Mouse (Mus musculus) liver, embryonic 15.5 days (tissue): ENCODE measurements around the gene Il9r. TPM values are rescaled to one million over a fixed set of nuclear protein-coding genes. Genes with fewer than 3 reads are reported as not detected.
"Not testable (repeated sequence)": the region's sequence is repeated elsewhere in the genome, so short reads cannot be mapped to it uniquely, and the experiment has no call there.

Experiments used
- ATAC-seq: fragments of 200-750 bp; cut with Nextera tagmentation; 2 replicates; pipeline ENCODE4 v1.8.0; 2017; ENCODE audit warnings: moderate number of reproducible peaks, mild to moderate bottlenecking, moderate library complexity; ENCODE audit not compliant: insufficient read depth
- H3K27ac ChIP-seq: fragments of 300-500 bp; sonication (generic); replicated peaks from 2 replicates; pipeline ENCODE4 v1.5.1; 2015; ENCODE audit warnings: mild to moderate bottlenecking, inconsistent platforms
- H3K27me3 ChIP-seq: fragments of 300-500 bp; sonication (generic); 2 replicates; pipeline ENCODE4 v1.6.1; 2015; ENCODE audit warnings: mild to moderate bottlenecking, inconsistent platforms
- H3K36me3 ChIP-seq: fragments of 300-500 bp; sonication (generic); replicated peaks from 2 replicates; pipeline ENCODE4 v1.6.1; 2015; ENCODE audit warnings: moderate library complexity, mild to moderate bottlenecking, inconsistent platforms
- H3K4me1 ChIP-seq: fragments of 300-500 bp; sonication (generic); replicated peaks from 2 replicates; pipeline ENCODE4 v1.6.1; 2015; ENCODE audit warnings: inconsistent platforms
- H3K4me2 ChIP-seq: fragments of 300-500 bp; sonication (generic); 2 replicates; pipeline ENCODE4 v1.6.1; 2015; ENCODE audit warnings: moderate library complexity, mild to moderate bottlenecking, inconsistent platforms
- H3K4me3 ChIP-seq: fragments of 300-500 bp; sonication (generic); replicated peaks from 2 replicates; pipeline ENCODE4 v1.5.1; 2015; ENCODE audit warnings: mild to moderate bottlenecking, inconsistent platforms
- H3K9ac ChIP-seq: fragments of 300-500 bp; sonication (generic); 2 replicates; pipeline ENCODE4 v1.6.1; 2015; ENCODE audit warnings: moderate library complexity, mild to moderate bottlenecking, inconsistent platforms
- H3K9me3 ChIP-seq: fragments of 300-500 bp; sonication (generic); replicated peaks from 2 replicates; pipeline ENCODE4 v1.6.1; 2016; ENCODE audit warnings: inconsistent platforms
- WGBS: fragments of 180-500 bp; shearing (Covaris S2); methylation state at CpG from one replicate; pipeline ENCODE4 v1.1.7; 2015; ENCODE audit warnings: mixed read lengths; ENCODE audit not compliant: insufficient replicate concordance; 5-methylcytosine and 5-hydroxymethylcytosine counted together
- polyA plus RNA-seq: library from polyadenylated mRNA; unstranded; fragments of >200 nt; fragmentation: Nextera tagmentation; extraction: Ambion mirVana; gene quantifications from 2 replicates; pipeline ENCODE4 v1.2.1, GENCODE M21; 2015

Gene Il9r
- polyA plus RNA-seq, 1 experiment from 2014 or later, result 0.13 TPM

GRCm38 (mm10) chr11:32218501-32219050 is 18.5 kb upstream of the Il9r start:
- 59% methylated on average over 6 of the region's 6 CpGs for WGBS
- Histone ChIP-seq H3K4me2 (no peak overlapping the region), H3K4me3 (no peak overlapping the region), H3K36me3 (no peaks in the 10 kb centered on the region), H3K27me3 (peaks cover 61% of the 10 kb centered on the region), H3K9me3 (no peaks in the 10 kb centered on the region), H3K4me1 (peaks cover 35% of the 10 kb centered on the region), H3K27ac (no peak overlapping the region), H3K9ac (peak overlapping the region; percentile 17; the same call in 1 of the 2 replicates)
- no peak for ATAC-seq

- Histone ChIP-seq H3K27me3 (peaks cover 44% of the 10 kb centered on the region), H3K9ac (0 out of 2 replicates have a peak overlapping the region, but pooled peaks have one; percentile 6), H3K4me3 (no peak overlapping the region), H3K9me3 (no peaks in the 10 kb centered on the region), H3K4me2 (0 out of 2 replicates have a peak overlapping the region, but pooled peaks have one; percentile 17), H3K4me1 (peaks cover 23% of the 10 kb centered on the region), H3K36me3 (no peaks in the 10 kb centered on the region; the same call in 1 of the 2 replicates), H3K27ac (no peak overlapping the region)
- WGBS, result 17% methylated on average over 8 of the region's 8 CpGs
- ATAC-seq, result no peak
Measured at GRCm38 (mm10) chr11:32216851-32217250, 16.8 kb upstream of the Il9r start.

GRCm38 (mm10) chr11:32215372-32216162 is 15.5 kb upstream of the Il9r start:
- H3K27ac ChIP-seq, result no peak overlapping the region
- peaks cover 31% of the 10 kb centered on the region for H3K27me3 ChIP-seq
- H3K36me3 ChIP-seq, result peaks cover 4% of the 10 kb centered on the region
- 81% methylated on average over 18 of the region's 18 CpGs for WGBS
- H3K9ac ChIP-seq, result no peak overlapping the region
- H3K9me3 ChIP-seq, result no peaks in the 10 kb centered on the region
- H3K4me1 ChIP-seq, result peaks cover 13% of the 10 kb centered on the region
- H3K4me2 ChIP-seq, result no peak overlapping the region
- ATAC-seq, result no peak
- H3K4me3 ChIP-seq, result no peak overlapping the region

- Histone ChIP-seq H3K27ac (no peak overlapping the region), H3K27me3 (no peaks in the 10 kb centered on the region), H3K36me3 (peaks cover 41% of the 10 kb centered on the region), H3K9me3 (no peaks in the 10 kb centered on the region), H3K4me1 (peaks cover 12% of the 10 kb centered on the region), H3K4me3 (no peak overlapping the region), H3K9ac (no peak overlapping the region), H3K4me2 (no peak overlapping the region)
- 73% methylated on average over 9 of the region's 9 CpGs for WGBS
- no peak for ATAC-seq
Measured at GRCm38 (mm10) chr11:32210623-32211022, 10.5 kb upstream of the Il9r start.

GRCm38 (mm10) chr11:32205058-32205873 is 5.2 kb upstream of the Il9r start, which contains the start of gene Snrnp25:
Snrnp25 (plus strand) TSS chr11:32205415.
- Histone ChIP-seq H3K9me3 (no peaks in the 10 kb centered on the region), H3K36me3 (peaks cover 34% of the 10 kb centered on the region), H3K27me3 (0 out of 2 replicates have a peak, but pooled peaks cover 2% of the 10 kb centered on the region), H3K4me1 (peaks cover 28% of the 10 kb centered on the region), H3K4me2 (peak within 1 kb of the TSS; percentile 93), H3K4me3 (peak within 1 kb of the TSS; percentile 77), H3K9ac (peak within 1 kb of the TSS; percentile 82), H3K27ac (peak within 1 kb of the TSS; percentile 89)
- peak; percentile 99 for ATAC-seq
- WGBS, result under 1% methylated on average over 52 of the region's 52 CpGs

GRCm38 (mm10) chr11:32201922-32202685 is 2.0 kb upstream of the Il9r start:
- 33% methylated on average over 11 of the region's 11 CpGs for WGBS
- H3K4me1 ChIP-seq, result peaks cover 47% of the 10 kb centered on the region

GRCm38 (mm10) chr11:32200992-32201391 is 913 bp upstream of the Il9r start:
- 52% methylated on average over 1 of the region's 1 CpGs for WGBS
- H3K4me1 ChIP-seq, result peaks cover 43% of the 10 kb centered on the region
- not testable (repeated sequence) for H3K9ac ChIP-seq, H3K4me2 ChIP-seq, H3K27me3 ChIP-seq, H3K36me3 ChIP-seq, ATAC-seq, H3K4me3 ChIP-seq, H3K27ac ChIP-seq, H3K9me3 ChIP-seq

More at GRCm38 (mm10) chr11:32201922-32202685, 2.0 kb upstream of the Il9r start:
- Histone ChIP-seq H3K36me3 (peaks cover 2% of the 10 kb centered on the region), H3K9ac (no peak overlapping the region), H3K27me3 (0 out of 2 replicates have a peak, but pooled peaks cover 2% of the 10 kb centered on the region), H3K9me3 (no peaks in the 10 kb centered on the region), H3K27ac (no peak overlapping the region), H3K4me2 (no peak overlapping the region), H3K4me3 (no peak overlapping the region)
- no peak for ATAC-seq

- 35% methylated on average over 6 of the region's 6 CpGs for WGBS
- peaks cover 32% of the 10 kb centered on the region for H3K4me1 ChIP-seq
- no peaks in the 10 kb centered on the region for H3K36me3 ChIP-seq
- H3K27ac ChIP-seq, result no peak overlapping the region
- no peak overlapping the region for H3K9ac ChIP-seq
- H3K9me3 ChIP-seq, result no peaks in the 10 kb centered on the region
- no peak overlapping the region for H3K4me3 ChIP-seq
- no peak overlapping the region for H3K4me2 ChIP-seq
- ATAC-seq, result no peak
- H3K27me3 ChIP-seq, result peaks cover 6% of the 10 kb centered on the region; the same call in 1 of the 2 replicates
Measured at GRCm38 (mm10) chr11:32199230-32199629, 849 bp downstream of the Il9r start.

- no peak for ATAC-seq
Measured at GRCm38 (mm10) chr11:32198256-32198955, 1.7 kb downstream of the Il9r start.

GRCm38 (mm10) chr11:32197766-32198165 is 2.3 kb downstream of the Il9r start:
- Histone ChIP-seq H3K4me1 (peaks cover 30% of the 10 kb centered on the region), H3K9me3 (no peaks in the 10 kb centered on the region), H3K9ac (no peak overlapping the region), H3K36me3 (no peaks in the 10 kb centered on the region), H3K4me3 (no peak overlapping the region), H3K27ac (no peak overlapping the region), H3K27me3 (peaks cover 6% of the 10 kb centered on the region; the same call in 1 of the 2 replicates), H3K4me2 (no peak overlapping the region)
- 42% methylated on average over 3 of the region's 3 CpGs for WGBS
- ATAC-seq, result no peak

More at GRCm38 (mm10) chr11:32198256-32198955, 1.7 kb downstream of the Il9r start:
- no peaks in the 10 kb centered on the region for H3K9me3 ChIP-seq
- H3K4me1 ChIP-seq, result peaks cover 30% of the 10 kb centered on the region
- H3K4me2 ChIP-seq, result no peak overlapping the region
- no peak overlapping the region for H3K4me3 ChIP-seq
- 47% methylated on average over 14 of the region's 14 CpGs for WGBS
- H3K27me3 ChIP-seq, result peaks cover 6% of the 10 kb centered on the region; the same call in 1 of the 2 replicates
- H3K27ac ChIP-seq, result no peak overlapping the region
- H3K36me3 ChIP-seq, result no peaks in the 10 kb centered on the region
- H3K9ac ChIP-seq, result no peak overlapping the region
